8 mouse cellular contexts compared by ENCODE assay signal in genomic region chr7:143830399-143830798, GRCm38 (mm10). TPM values are rescaled to one million over a fixed set of nuclear protein-coding genes. Genes with fewer than 3 reads are reported as not detected.
DNase-seq lines count a peak whose midpoint lies in the region; ATAC-seq and TF ChIP-seq lines count a peak whose summit lies in the region.

No protein-coding gene starts in this region.

- H3K4me2 ChIP-seq in limb, embryonic 14.5 days (replicated peaks; ENCODE audit: low read depth, low read length, severe bottlenecking): peak overlapping the region; percentile 96
- H3K4me2 ChIP-seq in stomach, embryonic 16.5 days (ENCODE audit: low read depth, low read length): peak overlapping the region; percentile 94

- no peak for TF ChIP-seq CTCF in spleen, adult 2 months (IDR thresholded peaks at IDR 0.05; ENCODE audit: extremely low read depth, insufficient read depth, insufficient read length, insufficient replicate concordance)

- no peak for TF ChIP-seq POLR2A in spleen, adult 2 months (IDR thresholded peaks at IDR 0.05; ENCODE audit: low read depth, low read length)
- no peak for TF ChIP-seq POLR2A in limb, embryonic 14.5 days (IDR thresholded peaks at IDR 0.05; ENCODE audit: borderline replicate concordance, extremely low read depth, insufficient read depth, insufficient read length)

- H3K9ac ChIP-seq in limb, embryonic 14.5 days (ENCODE audit: low read depth, low read length, severe bottlenecking): peak overlapping the region; percentile 67
- peak overlapping the region; percentile 79 for H3K9ac ChIP-seq in stomach, embryonic 16.5 days (ENCODE audit: low read length)

- no peak for DNase-seq in cerebellum, postnatal 4 days (ENCODE audit: low spot score in 2 of 2)
- DNase-seq in spleen, adult 2 months (ENCODE audit: low read depth in 1 of 2, low spot score in 2 of 2): no peak
- no peak for DNase-seq in spleen, postnatal 36 days (ENCODE audit: low spot score in 2 of 2)
- no peak for DNase-seq in limb, embryonic 14.5 days (ENCODE audit: low spot score)
- no peak for DNase-seq in urinary bladder, postnatal 10 days (ENCODE audit: low spot score)
- no peak for DNase-seq in right cerebral cortex, adult 2 months (ENCODE audit: low spot score in 2 of 2)

- H3K4me3 ChIP-seq in spleen, adult 2 months (ENCODE audit: extremely low read depth, insufficient read depth, insufficient read length): peak overlapping the region; percentile 82
- H3K4me3 ChIP-seq in limb, embryonic 14.5 days (replicated peaks; ENCODE audit: low read length): peak overlapping the region; percentile 65
- H3K4me3 ChIP-seq in stomach, embryonic 16.5 days (replicated peaks; ENCODE audit: low read length): peak overlapping the region; percentile 70

- peak overlapping the region; percentile 73 for H3K27ac ChIP-seq in spleen, adult 2 months (ENCODE audit: insufficient read depth, low read length)
- no peak overlapping the region; the same call in 1 of the 2 replicates for H3K27ac ChIP-seq in limb, embryonic 14.5 days (replicated peaks; ENCODE audit: low read depth, low read length)
- H3K27ac ChIP-seq in stomach, embryonic 16.5 days (ENCODE audit: low read length): 0 out of 2 replicates have a peak overlapping the region, but pooled peaks have one; percentile 7

- no peaks in the 10 kb centered on the region for H3K27me3 ChIP-seq in spleen, adult 2 months (ENCODE audit: control insufficient read depth, insufficient read depth, low read length)
- no peaks in the 10 kb centered on the region for H3K27me3 ChIP-seq in limb, embryonic 14.5 days (ENCODE audit: control insufficient read depth, insufficient read depth, low read length)
- no peaks in the 10 kb centered on the region for H3K27me3 ChIP-seq in stomach, embryonic 16.5 days (ENCODE audit: control insufficient read depth, insufficient read depth, low read length)

- H3K4me1 ChIP-seq in spleen, adult 2 months (ENCODE audit: control insufficient read depth, insufficient read depth, insufficient read length): no peaks in the 10 kb centered on the region; the same call in 1 of the 2 replicates
- peaks cover 11% of the 10 kb centered on the region for H3K4me1 ChIP-seq in limb, embryonic 14.5 days (ENCODE audit: control insufficient read depth, insufficient read depth, low read length)
- peaks cover 32% of the 10 kb centered on the region for H3K4me1 ChIP-seq in stomach, embryonic 16.5 days (ENCODE audit: control insufficient read depth, insufficient read depth, low read length)

- 7% methylated on average over 6 of the region's 6 CpGs for WGBS in spleen, adult 2 months
- WGBS in limb, embryonic 14.5 days: 9% methylated on average over 6 of the region's 6 CpGs
- WGBS in stomach, embryonic 16.5 days: 9% methylated on average over 6 of the region's 6 CpGs

- ATAC-seq in cerebellum, adult (ENCODE audit: insufficient number of reproducible peaks, low FRiP score, low TSS enrichment): peak; percentile 3; the same call in 1 of the 2 replicates
- no peak for ATAC-seq in limb, embryonic 14.5 days (ENCODE audit: low FRiP score, low read depth)
- ATAC-seq in stomach, embryonic 16.5 days (ENCODE audit: insufficient read depth, low FRiP score): no peak; the same call in 1 of the 2 replicates

- H3K9me3 ChIP-seq in limb, embryonic 14.5 days (ENCODE audit: control insufficient read depth, low read length): no peaks in the 10 kb centered on the region
- no peaks in the 10 kb centered on the region for H3K9me3 ChIP-seq in stomach, embryonic 16.5 days (replicated peaks; ENCODE audit: control insufficient read depth, low read length)

- H3K36me3 ChIP-seq in spleen, adult 2 months (ENCODE audit: control insufficient read depth, insufficient read depth, low read length): no peaks in the 10 kb centered on the region
- no peaks in the 10 kb centered on the region for H3K36me3 ChIP-seq in limb, embryonic 14.5 days (ENCODE audit: control insufficient read depth, insufficient read depth, low read length)
- no peaks in the 10 kb centered on the region for H3K36me3 ChIP-seq in stomach, embryonic 16.5 days (ENCODE audit: control insufficient read depth, insufficient read depth, low read length)

RNA-seq across cellular contexts. Expression of gene Dhcr7, which starts 7.5 kb away (rescaled TPM):
- 42.0 and 60.6 TPM in 2 replicates for polyA plus RNA-seq in spleen, adult 2 months (2012; rRNA removed)
- 82.8 and 98.4 TPM in 2 replicates for polyA plus RNA-seq in limb, embryonic 14.5 days (2012; rRNA removed)
- 42.8 and 52.7 TPM in 2 replicates for polyA plus RNA-seq in limb, embryonic 14.5 days (2014; fragmentation: Nextera tagmentation; extraction: Ambion mirVana)
- 42.4 and 47.7 TPM in 2 replicates for polyA plus RNA-seq in stomach, embryonic 16.5 days (2015; fragmentation: Nextera tagmentation; extraction: Ambion mirVana)

RNA-seq across cellular contexts. Expression of gene Nadsyn1, which starts 7.8 kb away (rescaled TPM):
- 12.5 and 13.5 TPM in 2 replicates for polyA plus RNA-seq in spleen, adult 2 months (2012; rRNA removed)
- polyA plus RNA-seq in limb, embryonic 14.5 days (2012; rRNA removed): 14.0 and 16.9 TPM in 2 replicates
- 5.4 and 5.5 TPM in 2 replicates for polyA plus RNA-seq in limb, embryonic 14.5 days (2014; fragmentation: Nextera tagmentation; extraction: Ambion mirVana)
- polyA plus RNA-seq in stomach, embryonic 16.5 days (2015; fragmentation: Nextera tagmentation; extraction: Ambion mirVana): 11.1 and 15.1 TPM in 2 replicates

RNA-seq across cellular contexts. Expression of gene Gm498, which starts 36.2 kb away (rescaled TPM):
- polyA plus RNA-seq in spleen, adult 2 months (2012; rRNA removed): not detected in 2 replicates
- polyA plus RNA-seq in limb, embryonic 14.5 days (2012; rRNA removed): not detected in 2 replicates
- not detected in 2 replicates for polyA plus RNA-seq in limb, embryonic 14.5 days (2014; fragmentation: Nextera tagmentation; extraction: Ambion mirVana)
- polyA plus RNA-seq in stomach, embryonic 16.5 days (2015; fragmentation: Nextera tagmentation; extraction: Ambion mirVana): not detected in 2 replicates

RNA-seq across cellular contexts. Expression of gene Mrgpre, which starts 46.1 kb away (rescaled TPM):
- polyA plus RNA-seq in spleen, adult 2 months (2012; rRNA removed): 6.6 and 7.6 TPM in 2 replicates
- 2.1 and 3.0 TPM in 2 replicates for polyA plus RNA-seq in limb, embryonic 14.5 days (2012; rRNA removed)
- 1.5 and 1.9 TPM in 2 replicates for polyA plus RNA-seq in limb, embryonic 14.5 days (2014; fragmentation: Nextera tagmentation; extraction: Ambion mirVana)
- polyA plus RNA-seq in stomach, embryonic 16.5 days (2015; fragmentation: Nextera tagmentation; extraction: Ambion mirVana): 0.98 and 1.6 TPM in 2 replicates
